Mouse (Mus musculus): ENCODE measurements around the gene Scg3. TPM values are rescaled to one million over a fixed set of nuclear protein-coding genes. Genes with fewer than 3 reads are reported as not detected.
"Not testable (repeated sequence)": the region's sequence is repeated elsewhere in the genome, so short reads cannot be mapped to it uniquely, and the experiment has no call there.

Scg3 gene
- polyA plus RNA-seq, 1 experiment = 96.1 TPM

- peak; percentile 44 for DNase-seq (ENCODE audit: low read depth)
- TF ChIP-seq POLR2A (IDR thresholded peaks at IDR 0.05; ENCODE audit: borderline replicate concordance, extremely low read depth, insufficient read depth, insufficient read length, poor library complexity, severe bottlenecking) (no peak), CTCF (IDR thresholded peaks at IDR 0.05; ENCODE audit: borderline replicate concordance, extremely low read depth, insufficient read depth, insufficient read length) (no peak)
Observed at GRCm38 (mm10) chr9:75665364-75665763, 18.5 kb downstream of the Scg3 start.

DNA sequence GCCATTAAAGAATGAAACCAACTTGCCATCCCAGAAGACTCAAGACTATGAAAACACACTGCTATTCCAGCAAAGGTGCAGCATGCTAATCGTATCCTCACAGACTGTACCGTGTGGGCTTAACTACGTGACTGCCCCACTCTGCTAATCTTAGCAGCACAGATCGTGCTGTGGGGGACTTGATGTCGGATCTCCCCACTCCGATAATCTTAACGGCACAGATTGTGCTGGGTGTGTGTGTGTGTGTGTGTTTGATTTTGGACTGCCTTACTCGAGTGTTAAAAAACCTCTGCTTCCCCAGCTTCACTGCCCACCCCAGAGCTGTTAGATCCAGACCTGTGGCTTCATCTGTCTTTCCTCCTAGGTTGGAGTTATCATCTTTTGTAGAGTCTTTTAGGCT lies 22.9 kb downstream of the Scg3 start:
- no peak for DNase-seq (ENCODE audit: low read depth)
- TF ChIP-seq CTCF (IDR thresholded peaks at IDR 0.05; ENCODE audit: borderline replicate concordance, extremely low read depth, insufficient read depth, insufficient read length) (no peak), POLR2A (IDR thresholded peaks at IDR 0.05; ENCODE audit: borderline replicate concordance, extremely low read depth, insufficient read depth, insufficient read length, poor library complexity, severe bottlenecking) (no peak)

- DNase-seq (ENCODE audit: low read depth) = not testable (repeated sequence)
Observed at GRCm38 (mm10) chr9:75656456-75656855, 27.4 kb downstream of the Scg3 start.

DNA sequence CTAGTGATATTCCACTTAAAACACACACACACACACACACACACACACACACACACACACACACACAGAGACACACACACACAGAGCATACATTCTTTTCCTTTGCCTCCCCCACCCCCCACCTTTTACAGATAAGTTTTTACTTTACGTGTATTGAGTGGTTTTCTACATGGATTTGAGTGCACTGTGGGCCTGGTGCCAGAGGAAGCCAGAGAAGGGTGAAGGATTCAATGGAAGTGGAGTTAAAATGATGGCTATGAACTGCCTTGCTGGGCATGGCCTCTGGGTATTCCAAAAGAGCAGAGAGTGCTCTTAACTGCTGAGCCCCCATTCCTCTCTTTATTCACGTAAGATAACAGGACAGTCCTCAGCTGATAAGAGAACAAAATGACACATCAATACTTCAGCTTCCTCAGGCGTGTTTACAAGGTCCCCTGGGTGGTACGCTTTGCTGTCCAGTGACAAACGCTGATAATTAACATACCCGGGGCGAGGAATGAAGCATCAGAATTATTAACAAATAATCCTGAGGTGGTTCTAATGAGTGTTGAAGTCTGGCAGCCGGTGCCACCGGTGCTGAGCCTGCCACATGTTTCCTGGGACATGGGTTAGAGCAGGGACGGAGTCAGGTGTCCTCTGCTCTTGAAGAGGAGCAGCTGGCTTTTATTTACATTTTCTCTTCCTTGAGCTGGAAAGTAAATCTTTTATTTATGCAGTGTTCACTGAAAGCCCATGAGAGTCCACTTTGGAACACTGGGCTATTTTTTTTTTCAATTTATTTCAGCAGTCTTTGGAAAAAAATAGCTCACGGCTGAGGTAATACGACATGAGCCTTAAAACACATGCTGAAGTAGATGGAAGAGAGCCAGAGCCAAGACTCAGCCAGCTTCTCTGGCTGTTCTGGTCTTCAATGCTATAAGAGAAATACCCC lies 29.6 kb downstream of the Scg3 start:
- DNase-seq (ENCODE audit: low read depth) = peak; percentile 52
- TF ChIP-seq POLR2A (IDR thresholded peaks at IDR 0.05; ENCODE audit: borderline replicate concordance, extremely low read depth, insufficient read depth, insufficient read length, poor library complexity, severe bottlenecking) = no peak
- TF ChIP-seq CTCF (IDR thresholded peaks at IDR 0.05; ENCODE audit: borderline replicate concordance, extremely low read depth, insufficient read depth, insufficient read length) = no peak

GRCm38 (mm10) chr9:75645405-75645804 lies 38.5 kb downstream of the Scg3 start:
- DNase-seq (ENCODE audit: low read depth) = no peak
- TF ChIP-seq CTCF (IDR thresholded peaks at IDR 0.05; ENCODE audit: borderline replicate concordance, extremely low read depth, insufficient read depth, insufficient read length) = no peak
- no peak for TF ChIP-seq POLR2A (IDR thresholded peaks at IDR 0.05; ENCODE audit: borderline replicate concordance, extremely low read depth, insufficient read depth, insufficient read length, poor library complexity, severe bottlenecking)

GRCm38 (mm10) chr9:75634226-75634625 lies 49.6 kb downstream of the Scg3 start:
- TF ChIP-seq POLR2A (IDR thresholded peaks at IDR 0.05; ENCODE audit: borderline replicate concordance, extremely low read depth, insufficient read depth, insufficient read length, poor library complexity, severe bottlenecking) = no peak
- no peak for TF ChIP-seq CTCF (IDR thresholded peaks at IDR 0.05; ENCODE audit: borderline replicate concordance, extremely low read depth, insufficient read depth, insufficient read length)

GRCm38 (mm10) chr9:75633603-75634002 lies 50.3 kb downstream of the Scg3 start:
- TF ChIP-seq POLR2A (IDR thresholded peaks at IDR 0.05; ENCODE audit: borderline replicate concordance, extremely low read depth, insufficient read depth, insufficient read length, poor library complexity, severe bottlenecking) (no peak), CTCF (IDR thresholded peaks at IDR 0.05; ENCODE audit: borderline replicate concordance, extremely low read depth, insufficient read depth, insufficient read length) (no peak)
- DNase-seq (ENCODE audit: low read depth) = no peak

More at GRCm38 (mm10) chr9:75634226-75634625, 49.6 kb downstream of the Scg3 start:
- DNase-seq (ENCODE audit: low read depth) = no peak

DNA sequence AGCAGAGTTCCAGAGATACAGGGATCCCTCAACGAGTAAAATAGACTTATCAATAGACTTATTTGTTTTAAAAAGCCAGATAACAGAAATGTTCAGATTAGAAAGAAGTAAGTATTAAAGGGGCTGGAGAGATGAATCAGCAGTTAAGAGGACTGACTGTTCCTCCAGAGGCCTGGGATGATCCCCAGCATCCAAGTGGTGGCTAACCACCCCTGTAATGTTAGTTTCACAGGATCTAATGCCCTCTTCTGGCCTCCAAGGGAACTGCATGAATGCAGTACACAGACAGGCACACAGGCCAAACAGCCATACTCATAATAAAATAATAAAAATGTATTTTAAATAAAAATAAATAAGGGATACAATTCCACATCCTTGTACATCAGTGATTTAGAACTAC lies 51.0 kb downstream of the Scg3 start:
- peak; percentile 50 for DNase-seq (ENCODE audit: low read depth)
- TF ChIP-seq CTCF (IDR thresholded peaks at IDR 0.05; ENCODE audit: borderline replicate concordance, extremely low read depth, insufficient read depth, insufficient read length) (peak; percentile 58; the same call in 1 of the 2 replicates), POLR2A (IDR thresholded peaks at IDR 0.05; ENCODE audit: borderline replicate concordance, extremely low read depth, insufficient read depth, insufficient read length, poor library complexity, severe bottlenecking) (no peak)

GRCm38 (mm10) chr9:75632111-75632510 lies 51.7 kb downstream of the Scg3 start:
- DNase-seq (ENCODE audit: low read depth) = peak; percentile 45
- TF ChIP-seq CTCF (IDR thresholded peaks at IDR 0.05; ENCODE audit: borderline replicate concordance, extremely low read depth, insufficient read depth, insufficient read length) = no peak
- no peak for TF ChIP-seq POLR2A (IDR thresholded peaks at IDR 0.05; ENCODE audit: borderline replicate concordance, extremely low read depth, insufficient read depth, insufficient read length, poor library complexity, severe bottlenecking)

DNA sequence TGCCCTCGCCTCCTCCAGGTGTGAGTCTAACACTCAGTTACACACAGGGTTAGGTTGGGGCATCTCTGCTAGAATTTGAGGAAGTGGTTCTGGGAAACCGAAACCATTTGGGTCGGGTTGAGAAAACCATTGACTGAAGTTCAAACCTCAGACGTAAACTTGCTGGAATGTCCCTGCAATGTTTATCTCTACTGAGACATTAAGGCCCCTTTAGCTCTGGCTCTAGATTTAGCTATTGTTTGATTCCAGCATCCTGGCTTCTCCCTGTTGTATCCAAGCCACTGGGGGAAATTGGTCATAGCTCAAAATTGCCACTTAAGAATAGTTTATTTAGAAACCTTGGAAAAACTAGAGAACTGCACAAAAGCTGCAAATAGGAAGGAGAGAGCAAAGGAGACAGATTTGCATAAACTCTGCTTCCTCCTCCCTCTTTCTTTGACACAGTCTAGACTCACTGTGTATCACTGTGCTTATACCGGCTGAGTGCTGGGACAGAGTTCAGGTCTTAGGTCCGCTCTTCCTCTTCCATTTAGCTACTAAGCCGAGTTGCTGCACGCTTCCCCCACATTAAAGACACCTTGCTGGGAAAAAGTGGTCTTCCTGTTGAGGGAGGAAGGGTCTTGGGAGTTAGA lies 52.9 kb downstream of the Scg3 start:
- TF ChIP-seq CTCF (IDR thresholded peaks at IDR 0.05; ENCODE audit: borderline replicate concordance, extremely low read depth, insufficient read depth, insufficient read length) (no peak), POLR2A (IDR thresholded peaks at IDR 0.05; ENCODE audit: borderline replicate concordance, extremely low read depth, insufficient read depth, insufficient read length, poor library complexity, severe bottlenecking) (no peak)
- DNase-seq (ENCODE audit: low read depth) = no peak

DNA sequence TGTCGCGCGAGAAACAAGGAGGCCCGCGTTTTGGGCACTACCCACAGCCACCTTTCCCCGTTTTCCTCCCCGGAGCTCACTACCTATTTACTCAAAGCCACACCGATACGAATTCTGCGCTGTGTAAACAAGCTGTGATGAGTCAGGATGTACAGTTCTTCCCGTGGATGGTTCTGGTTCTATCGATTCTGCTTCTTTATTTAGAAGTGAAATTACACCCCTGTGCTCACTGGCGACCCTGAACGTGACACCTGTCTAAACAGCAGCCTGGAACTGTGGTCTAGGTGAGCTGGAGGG lies 57.6 kb downstream of the Scg3 start:
- DNase-seq (ENCODE audit: low read depth) = no peak
- TF ChIP-seq CTCF (IDR thresholded peaks at IDR 0.05; ENCODE audit: borderline replicate concordance, extremely low read depth, insufficient read depth, insufficient read length) (no peak), POLR2A (IDR thresholded peaks at IDR 0.05; ENCODE audit: borderline replicate concordance, extremely low read depth, insufficient read depth, insufficient read length, poor library complexity, severe bottlenecking) (no peak)
